Mouse (Mus musculus) erythroblast, adult 5-6 weeks (primary cell): ENCODE results near the gene Hectd4. TPM values are rescaled to one million over a fixed set of nuclear protein-coding genes. Genes with fewer than 3 reads are reported as not detected.
"Not testable (repeated sequence)": the region's sequence is repeated elsewhere in the genome, so short reads cannot be mapped to it uniquely, and the experiment has no call there.

Experiments used
- ATAC-seq: replicated peaks from 2 replicates; pipeline ENCODE4 v1.8.0; 2016; ENCODE audit warnings: moderate number of reproducible peaks, mild to moderate bottlenecking, moderate TSS enrichment, inconsistent platforms; ENCODE audit not compliant: poor library complexity, low FRiP score, severe bottlenecking
- total RNA-seq, 2 experiments: library from RNA; stranded (forward) in 1 of 2; stranded (reverse) in 1 of 2; fragments of 150-400 nt in 1 of 2; fragments of 200-764, 138-1000 nt in 1 of 2; gene quantifications; 2 replicates each; pipeline versions ENCODE4 v1.2.3 to v1.2.4; 2015 to 2017; ENCODE audit warnings: low replicate concordance in 2 of 2

The Hectd4 gene
- total RNA-seq, 2 experiments from 2014 or later = 374 to 587 TPM

DNA sequence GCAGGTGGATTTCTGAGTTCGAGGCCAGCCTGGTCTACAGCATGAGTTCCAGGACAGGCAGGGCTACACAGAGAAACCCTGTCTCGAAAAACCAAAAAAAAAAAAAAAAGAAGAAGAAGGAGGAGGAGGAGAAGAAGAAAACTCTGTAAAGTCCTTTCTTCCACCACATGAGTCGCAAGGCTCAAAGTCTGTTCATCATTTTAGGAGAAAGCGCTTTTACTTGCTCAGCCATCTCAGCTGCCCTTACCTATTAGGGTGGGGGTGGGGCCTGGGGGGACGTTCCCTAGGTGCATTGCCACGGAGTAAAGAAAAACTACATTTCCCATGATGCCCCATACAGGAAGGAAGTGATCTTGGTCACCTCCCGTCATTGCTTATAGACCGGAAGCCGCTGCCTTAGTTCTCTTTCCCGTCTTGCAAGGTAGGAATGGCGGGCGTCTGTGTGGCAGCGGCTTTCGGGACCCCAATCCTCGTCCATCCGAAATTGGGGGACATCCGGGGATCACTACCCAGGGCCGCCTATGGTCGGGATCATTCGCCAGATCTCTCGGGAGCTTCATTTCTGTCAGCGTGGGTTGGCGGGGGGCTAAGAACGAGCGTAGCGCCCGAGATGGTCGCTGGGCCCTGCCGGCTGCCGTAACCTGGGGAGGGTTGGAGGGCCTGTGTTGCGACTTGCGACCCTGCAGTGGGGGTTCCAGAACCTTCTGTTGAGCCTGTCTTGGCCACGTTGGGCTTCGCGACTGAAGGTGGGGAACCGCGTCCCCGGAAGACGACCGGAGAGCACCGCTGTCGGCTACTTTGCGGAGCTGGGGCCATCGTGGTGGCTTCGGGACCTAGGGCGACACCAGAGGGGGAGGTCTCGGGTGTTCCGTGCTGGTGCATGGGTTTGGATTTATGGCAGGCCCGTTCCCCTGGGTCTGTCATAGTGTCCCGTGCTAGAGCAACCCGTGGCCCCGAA lies 15.6 kb upstream of the Hectd4 start, which contains the start of gene Rpl6:
Rpl6 (plus strand) TSS at position 350 of the 958 bp plus-strand sequence.
- ATAC-seq = peak; percentile 97

DNA sequence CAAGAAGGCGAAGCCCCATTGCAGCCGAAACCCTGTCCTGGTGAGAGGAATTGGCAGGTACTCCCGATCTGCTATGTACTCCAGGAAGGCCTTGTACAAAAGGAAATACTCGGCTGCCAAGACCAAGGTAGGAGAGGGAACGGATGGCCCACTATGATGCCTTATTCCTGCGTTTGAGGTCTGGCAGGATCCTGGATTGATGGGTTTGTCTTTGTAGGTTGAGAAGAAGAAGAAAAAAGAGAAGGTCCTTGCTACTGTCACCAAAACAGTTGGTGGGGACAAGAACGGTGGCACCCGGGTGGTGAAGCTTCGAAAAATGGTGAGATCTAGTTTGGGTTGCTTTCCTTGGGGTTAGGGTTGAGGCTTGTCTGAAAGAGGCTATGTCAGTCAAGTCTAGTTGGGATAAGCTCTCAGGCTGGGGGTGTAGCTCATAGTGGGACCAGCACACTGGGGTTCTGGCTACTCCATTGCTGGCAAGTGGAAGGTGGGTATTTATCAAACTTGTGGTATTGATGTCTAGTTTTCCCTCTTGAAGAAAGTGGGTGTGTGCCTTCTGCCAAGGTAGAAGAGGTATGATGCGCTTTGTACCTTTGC lies 14.4 kb upstream of the Hectd4 start:
- not testable (repeated sequence) for ATAC-seq

DNA sequence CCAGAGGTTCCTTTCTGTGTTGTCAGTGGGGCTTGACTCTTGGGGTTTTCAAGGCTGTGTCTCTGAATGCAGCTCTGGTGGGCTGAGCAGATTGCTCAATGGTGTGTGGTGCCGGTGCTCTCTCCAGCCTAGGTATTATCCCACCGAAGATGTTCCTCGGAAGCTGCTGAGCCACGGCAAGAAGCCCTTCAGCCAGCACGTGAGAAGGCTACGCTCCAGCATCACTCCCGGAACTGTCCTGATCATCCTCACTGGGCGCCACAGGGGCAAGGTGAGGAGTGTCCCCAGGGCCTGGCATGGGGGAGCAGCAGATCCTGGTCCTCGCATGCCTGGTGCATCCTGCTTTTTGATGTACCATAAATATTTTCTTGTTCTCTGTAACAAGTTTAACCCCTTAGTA lies 13.5 kb upstream of the Hectd4 start:
- no peak for ATAC-seq

DNA sequence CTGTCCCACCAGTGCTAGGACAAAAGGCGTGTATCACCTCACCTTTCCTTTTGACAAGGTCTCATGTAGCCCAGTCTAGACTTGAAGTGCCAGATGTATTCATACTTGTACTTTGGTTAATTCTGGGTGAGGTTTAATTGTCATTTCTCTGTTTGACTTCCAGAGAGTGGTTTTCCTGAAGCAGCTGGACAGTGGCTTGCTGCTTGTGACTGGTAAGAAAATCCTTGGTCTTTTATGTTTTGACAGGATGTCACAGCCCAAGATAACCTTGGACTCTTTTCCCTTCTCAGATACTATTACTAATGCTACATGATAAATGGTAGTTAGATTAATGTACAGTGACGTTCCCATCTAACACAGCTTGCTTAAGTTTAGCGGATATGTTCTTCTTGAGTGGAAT lies 13.0 kb upstream of the Hectd4 start:
- ATAC-seq = no peak

DNA sequence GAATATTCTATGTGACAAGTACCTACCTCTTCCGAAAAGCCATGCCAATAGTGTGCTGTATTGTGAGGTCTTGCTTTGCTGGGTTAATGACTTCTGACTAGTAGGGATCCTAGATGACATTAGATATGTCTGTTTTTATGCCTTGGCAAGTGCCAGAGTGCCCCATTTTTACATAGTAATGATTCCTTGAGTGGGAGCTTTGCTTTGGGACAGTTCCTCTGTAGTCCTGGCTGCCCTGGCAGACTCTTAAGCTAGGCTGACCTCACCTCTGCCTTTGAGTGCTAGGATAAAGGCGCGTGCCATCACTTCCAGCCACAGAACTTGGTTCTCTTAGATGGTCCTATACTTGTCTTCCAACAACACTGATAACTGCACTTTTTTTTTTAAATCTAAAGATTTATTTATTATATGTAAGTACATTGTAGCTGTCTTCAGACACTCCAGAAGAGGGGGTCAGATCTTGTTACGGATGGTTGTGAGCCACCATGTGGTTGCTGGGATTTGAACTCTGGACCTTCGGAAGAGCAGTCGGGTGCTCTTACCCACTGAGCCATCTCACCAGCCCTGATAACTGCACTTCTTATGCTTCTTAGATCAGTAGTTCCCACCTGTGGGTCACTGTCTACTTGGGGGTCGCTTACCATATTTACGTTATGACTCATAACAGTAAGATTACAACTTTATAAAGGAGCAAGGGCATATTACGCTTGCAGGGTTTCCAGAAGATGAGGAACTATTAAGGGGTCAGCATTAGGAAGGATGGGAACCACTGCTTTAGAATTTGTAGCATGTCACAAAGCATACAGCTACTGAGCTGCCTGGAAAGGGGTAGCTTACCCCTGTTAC lies 10.0 kb upstream of the Hectd4 start:
- no peak for ATAC-seq

DNA sequence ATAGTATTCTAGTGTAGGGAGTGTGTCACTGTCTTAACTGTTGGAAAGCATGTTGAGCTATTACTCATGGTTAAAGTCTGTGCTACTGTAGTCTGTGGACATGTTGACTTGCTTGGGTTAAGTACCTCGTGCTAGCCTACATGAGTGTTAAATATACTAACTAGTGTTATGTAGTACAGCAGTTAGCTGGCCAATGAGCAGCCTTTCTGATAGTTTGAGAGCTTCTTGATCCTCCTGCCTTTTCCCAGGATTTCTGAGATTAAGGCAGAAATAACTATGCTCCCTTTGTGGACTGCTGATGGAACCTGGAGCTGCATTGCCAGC lies 9.5 kb upstream of the Hectd4 start:
- ATAC-seq = no peak

DNA sequence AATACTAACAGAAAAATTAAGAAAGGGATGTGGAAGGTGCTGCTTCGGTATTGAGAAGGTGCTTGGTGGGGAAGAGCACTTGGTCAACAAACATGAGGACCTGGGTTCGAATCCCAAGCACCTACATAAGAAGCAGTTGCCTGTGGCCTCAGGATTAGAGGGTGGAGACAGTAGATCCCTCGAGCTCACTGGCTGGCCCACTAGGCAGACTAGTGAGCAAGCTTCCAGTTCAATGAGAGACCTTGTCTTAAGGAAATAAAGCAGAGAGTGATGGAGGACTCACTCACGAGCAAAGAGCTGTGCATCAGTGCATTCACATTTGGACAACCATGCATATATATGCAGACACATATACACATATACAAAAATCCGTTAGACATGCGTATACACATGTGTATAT lies 7.9 kb upstream of the Hectd4 start:
- no peak for ATAC-seq

DNA sequence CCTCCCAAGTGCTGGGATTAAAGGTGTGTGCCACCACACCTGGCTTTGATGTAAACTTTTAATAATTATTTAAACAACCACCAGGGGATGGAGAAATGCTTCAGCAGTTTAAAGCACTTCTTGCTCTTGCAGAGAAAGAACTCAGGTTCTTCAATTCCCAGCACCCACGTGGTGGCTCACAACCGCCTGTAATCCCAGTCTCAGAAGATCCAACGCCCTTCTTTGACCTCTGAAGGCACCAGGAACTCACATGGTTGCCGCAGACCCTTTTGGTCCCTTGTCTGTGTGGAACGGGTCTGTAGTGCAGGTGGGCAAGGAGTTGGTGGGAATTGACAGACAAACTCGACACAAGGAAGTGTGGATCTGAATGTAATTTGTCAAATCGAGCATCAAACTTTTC lies 5.3 kb upstream of the Hectd4 start:
- no peak for ATAC-seq

DNA sequence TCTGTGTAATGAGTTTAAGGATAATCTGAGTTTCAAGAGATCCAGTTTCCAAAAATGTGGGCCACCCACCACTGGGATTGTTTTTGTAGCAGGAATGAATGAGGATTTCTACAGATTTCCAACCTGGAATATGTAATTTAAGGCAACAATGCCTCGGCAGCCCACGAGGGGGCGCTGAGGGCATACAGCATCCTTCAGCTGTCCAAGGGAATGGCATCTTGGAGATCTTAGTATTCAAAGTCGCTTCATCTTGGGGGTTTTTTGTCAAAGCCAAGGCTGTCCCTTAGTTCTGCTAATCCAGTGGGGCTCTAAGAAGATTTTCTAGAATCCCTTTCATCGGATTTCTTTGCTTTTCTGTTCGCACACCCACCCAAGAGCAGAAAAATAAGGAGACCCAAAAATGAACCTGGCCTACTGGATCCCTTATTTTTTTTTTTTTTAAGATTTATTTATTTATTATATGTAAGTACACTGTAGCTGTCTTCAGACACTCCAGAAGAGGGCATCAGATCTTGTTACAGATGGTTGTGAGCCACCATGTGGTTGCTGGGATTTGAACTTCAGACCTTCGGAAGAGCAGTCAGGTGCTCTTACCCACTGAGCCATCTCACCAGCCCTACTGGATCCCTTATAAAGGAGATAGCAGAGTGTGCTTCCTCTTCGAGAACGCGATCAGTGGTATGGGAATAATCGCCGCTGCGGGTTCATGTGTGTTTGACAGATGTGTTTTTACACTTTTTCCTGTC lies 4.5 kb upstream of the Hectd4 start:
- ATAC-seq = peak; percentile 48

DNA sequence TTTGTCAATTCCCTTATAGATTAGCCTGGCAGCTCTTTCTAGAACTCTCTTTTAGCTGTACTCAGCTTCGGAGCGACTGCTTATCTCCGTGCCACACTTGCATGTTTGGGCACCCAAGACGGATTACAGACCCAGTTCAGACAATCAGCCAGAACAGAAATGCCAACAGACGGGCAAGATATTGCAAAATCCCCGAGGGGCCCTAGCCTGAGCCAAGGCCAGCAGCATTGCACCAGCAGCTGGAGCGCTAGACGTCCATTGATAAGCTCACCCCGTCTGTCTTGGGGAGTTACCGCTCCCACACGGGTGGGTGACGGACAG lies 3.9 kb upstream of the Hectd4 start:
- ATAC-seq = peak; percentile 79

DNA sequence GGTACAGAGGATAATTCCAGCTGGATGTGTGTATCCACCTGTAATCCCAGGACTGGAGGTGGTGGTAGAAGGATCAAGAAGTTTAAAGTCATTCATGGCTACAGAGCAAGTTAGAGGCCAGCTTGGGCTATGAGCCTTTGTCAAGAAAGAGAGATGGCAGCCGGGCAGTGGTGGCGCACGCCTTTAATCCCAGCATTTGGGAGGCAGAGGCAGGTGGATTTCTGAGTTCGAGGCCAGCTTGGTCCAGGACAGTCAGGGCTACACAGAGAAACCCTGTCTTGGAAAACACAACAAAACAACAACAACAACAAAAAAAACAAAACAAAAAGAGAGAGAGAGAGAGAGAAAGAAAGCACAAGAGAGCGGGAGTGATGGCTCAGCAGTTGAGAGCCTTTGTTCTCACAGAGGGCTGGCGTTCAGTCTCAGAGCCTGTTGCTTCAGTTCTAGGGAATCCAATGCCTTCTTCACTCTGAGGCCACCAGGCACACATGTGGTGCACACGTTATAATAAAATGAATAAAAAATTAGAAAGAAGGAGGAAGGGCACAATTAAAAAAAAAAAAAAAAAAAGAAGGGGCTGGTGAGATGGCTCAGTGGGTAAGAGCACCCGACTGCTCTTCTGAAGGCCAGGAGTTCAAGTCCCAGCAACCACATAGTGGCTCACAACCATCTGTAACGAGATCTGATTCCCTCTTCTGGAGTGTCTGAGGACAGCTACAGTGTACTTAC lies 3.3 kb upstream of the Hectd4 start:
- ATAC-seq = peak; percentile 6; the same call in 1 of the 2 replicates

DNA sequence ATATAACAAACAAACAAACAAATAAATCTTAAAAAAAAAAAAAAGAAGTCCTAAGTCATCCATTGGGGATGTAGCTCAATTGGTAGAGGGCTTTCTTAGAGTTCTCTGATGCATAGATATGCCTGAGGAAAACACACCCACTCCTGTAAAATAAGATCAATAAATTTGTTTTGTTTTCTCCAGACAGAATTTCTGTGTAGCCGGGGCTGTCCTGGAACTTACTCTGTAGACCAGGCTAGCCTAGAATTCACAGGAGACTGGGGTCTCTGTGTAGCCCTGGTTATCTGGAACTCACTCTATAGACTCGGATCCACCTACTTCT lies 2.7 kb upstream of the Hectd4 start:
- ATAC-seq = no peak

DNA sequence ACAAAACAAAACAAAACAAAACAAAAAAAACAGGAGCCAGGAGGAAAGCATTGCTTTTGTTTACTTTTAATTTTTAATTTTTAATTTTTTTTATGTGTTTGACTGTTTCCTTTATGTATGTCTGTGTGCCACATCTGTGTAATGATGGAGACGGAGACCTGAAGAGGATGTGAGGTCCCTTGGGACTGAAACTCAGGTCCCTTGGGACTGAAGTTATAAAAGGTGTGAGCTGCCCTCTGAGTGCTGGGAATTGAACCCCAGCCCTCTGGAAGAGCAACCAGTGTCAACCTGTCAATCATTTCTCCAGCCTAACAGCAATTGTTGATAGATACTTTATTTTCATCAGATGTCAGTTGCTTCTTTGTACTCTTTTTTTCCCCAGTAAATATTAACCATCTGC lies 829 bp upstream of the Hectd4 start:
- ATAC-seq = no peak

DNA sequence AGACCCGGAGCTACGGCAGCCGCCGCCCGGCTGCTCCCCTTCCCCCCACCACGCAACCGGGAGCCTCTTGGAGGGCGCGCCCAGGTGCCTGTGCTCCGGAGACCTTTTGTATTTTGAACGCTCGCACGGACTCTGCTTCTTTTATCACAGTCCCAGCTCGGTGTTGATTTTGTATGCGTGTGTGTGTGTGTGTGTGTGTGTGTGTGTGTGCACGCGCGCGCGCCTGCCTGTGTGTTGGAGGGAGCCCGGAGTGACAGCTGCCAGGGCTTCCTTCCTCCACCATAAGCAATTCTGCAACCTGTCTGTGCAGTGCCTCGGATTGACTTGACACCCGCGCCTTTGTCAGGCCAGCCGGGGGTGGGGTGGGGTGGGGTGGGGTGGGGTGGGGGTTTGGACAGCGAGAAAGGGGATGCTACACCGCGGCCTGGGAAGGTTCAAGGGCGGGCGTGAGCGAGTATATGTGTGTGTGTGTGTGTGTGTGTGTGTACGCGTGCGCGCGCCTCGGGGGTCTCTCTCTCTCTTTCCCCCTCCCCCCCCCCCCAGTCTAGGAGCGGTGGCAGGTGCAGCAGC lies 798 bp downstream of the Hectd4 start:
- 0 out of 2 replicates have a peak, but pooled peaks have one; percentile 5 for ATAC-seq

DNA sequence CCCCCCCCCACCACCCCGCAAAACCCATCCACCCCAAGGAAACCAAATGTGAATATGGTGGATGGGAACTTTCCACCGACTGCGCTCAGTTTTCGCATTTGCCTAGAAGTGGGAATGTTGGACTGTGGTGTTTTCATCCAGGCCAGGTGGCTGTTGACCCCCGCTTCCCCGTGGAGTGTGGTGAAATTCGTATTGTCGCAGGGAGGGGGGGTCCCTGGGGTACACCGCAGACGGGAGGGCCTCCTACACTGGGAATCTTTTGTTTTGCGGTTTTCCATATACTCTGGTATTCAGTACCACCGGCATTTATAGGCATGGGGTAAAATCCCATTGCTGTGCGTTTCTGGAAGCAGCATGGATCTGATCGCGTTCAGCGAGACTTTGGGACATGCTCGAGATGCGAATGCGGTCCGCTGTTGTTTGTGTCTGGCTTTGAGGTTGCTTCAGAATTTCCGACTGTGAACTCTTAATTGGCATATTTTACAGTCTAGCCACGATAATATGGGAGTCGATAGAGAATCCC lies 1.4 kb downstream of the Hectd4 start:
- ATAC-seq = no peak

DNA sequence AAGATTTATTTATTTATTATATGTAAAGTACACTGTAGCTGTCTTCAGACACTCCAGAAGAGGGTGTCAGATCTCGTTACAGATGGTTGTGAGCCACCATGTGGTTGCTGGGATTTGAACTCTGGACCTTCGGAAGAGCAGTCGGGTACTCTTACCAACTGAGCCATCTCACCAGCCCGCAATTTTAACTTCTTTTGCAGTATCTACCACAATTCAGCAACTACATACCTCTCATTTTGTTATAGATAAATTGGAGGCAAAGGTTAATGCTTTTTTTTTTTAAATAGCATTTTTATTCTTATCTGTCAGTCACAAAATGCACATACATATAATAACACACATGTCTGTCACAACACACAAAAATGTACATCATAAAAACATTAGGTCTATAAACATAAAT lies 4.0 kb downstream of the Hectd4 start:
- ATAC-seq = not testable (repeated sequence)

DNA sequence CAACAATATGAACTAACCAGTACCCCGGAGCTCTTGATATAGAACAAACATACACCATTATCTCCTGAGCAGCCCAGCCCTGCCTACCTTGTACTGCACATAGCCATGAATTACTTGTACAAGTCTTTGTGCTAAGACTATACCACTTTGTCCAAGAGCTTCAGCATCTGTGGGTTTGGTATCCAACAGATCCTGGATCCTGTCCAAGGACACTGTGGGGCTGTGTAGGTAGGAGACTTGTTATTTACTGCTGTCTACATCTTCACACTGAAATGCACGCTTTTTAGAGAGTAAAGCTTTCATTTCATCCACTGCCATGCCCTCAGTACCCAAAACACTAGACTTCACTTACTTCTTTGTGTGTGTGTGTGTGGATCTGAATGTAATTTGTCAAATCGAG lies 4.8 kb downstream of the Hectd4 start:
- no peak for ATAC-seq

DNA sequence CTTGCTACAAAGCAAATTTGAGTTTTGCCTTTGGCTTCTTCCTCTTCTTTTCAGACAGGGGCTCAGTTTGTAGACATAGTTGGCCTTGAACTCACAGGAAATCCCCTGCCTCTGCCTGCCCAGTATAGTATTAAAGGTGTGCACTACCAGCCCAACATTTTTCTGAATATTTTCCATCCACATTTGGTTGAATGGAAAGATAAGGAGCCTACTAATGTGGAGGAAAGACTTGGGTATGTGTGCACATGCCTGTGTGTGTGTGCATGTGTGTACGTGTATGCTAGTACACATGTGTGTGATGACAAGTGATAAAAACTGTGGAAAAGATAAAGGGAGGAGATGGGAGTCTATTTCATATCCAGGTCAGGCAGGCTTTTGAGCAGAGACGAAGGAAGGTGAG lies 5.8 kb downstream of the Hectd4 start:
- ATAC-seq = no peak

DNA sequence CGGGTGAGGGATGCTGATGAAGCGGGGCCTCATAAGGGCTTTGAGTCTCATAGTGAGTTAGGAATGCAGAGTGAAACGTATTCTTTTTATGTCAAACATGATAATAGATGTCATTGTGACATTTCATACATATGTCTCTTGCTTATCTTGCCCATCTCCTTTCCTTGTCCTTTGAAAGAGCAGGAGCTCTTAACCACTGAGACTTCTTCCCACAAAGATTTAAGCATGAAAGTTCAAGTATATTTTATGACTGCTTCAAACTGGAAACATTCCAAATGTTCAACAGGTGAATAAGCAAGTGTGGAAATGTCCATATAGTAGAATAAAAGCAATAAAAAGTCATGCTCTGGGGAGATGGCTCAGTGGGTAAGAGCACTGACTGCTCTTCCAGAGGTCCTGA lies 6.4 kb downstream of the Hectd4 start:
- no peak for ATAC-seq
